Mouse (Mus musculus): ENCODE data around the gene Grb10. TPM values are rescaled to one million over a fixed set of nuclear protein-coding genes. Genes with fewer than 3 reads are reported as not detected.

Grb10 gene
- polyA plus RNA-seq, 1 experiment from 2014 or later, result 116 TPM

DNA sequence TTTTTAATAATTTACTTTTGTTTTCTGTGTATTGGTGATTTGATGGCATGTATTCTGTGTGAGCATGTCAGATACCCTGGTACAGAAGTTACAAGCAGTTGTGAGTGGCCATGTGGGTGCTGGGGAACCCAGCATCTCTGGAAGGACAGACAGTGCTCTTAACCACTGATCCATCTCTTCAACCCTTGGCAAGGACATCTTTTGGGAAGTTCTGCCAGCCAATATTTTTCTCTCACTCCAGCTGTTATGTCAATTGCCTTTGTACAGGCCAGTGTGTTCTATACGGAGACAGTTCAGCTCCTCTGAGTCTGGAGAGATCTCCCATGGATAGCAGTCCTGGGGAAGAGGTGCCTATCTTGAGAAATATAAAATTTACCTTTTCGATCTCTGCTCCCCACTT lies 116.4 kb downstream of the Grb10 start:
- H3K4me3 ChIP-seq, result no peak overlapping the region
- no peak overlapping the region for H3K4me2 ChIP-seq
- no peak overlapping the region for H3K9ac ChIP-seq
- no peaks in the 10 kb centered on the region for H3K4me1 ChIP-seq (replicated peaks)
- H3K36me3 ChIP-seq, result no peaks in the 10 kb centered on the region
- 86% methylated on average over 2 of the region's 2 CpGs for WGBS
- no peaks in the 10 kb centered on the region for H3K27me3 ChIP-seq
- no peak for ATAC-seq (ENCODE audit: low FRiP score)
- H3K9me3 ChIP-seq, result no peaks in the 10 kb centered on the region
- H3K27ac ChIP-seq, result no peak overlapping the region

DNA sequence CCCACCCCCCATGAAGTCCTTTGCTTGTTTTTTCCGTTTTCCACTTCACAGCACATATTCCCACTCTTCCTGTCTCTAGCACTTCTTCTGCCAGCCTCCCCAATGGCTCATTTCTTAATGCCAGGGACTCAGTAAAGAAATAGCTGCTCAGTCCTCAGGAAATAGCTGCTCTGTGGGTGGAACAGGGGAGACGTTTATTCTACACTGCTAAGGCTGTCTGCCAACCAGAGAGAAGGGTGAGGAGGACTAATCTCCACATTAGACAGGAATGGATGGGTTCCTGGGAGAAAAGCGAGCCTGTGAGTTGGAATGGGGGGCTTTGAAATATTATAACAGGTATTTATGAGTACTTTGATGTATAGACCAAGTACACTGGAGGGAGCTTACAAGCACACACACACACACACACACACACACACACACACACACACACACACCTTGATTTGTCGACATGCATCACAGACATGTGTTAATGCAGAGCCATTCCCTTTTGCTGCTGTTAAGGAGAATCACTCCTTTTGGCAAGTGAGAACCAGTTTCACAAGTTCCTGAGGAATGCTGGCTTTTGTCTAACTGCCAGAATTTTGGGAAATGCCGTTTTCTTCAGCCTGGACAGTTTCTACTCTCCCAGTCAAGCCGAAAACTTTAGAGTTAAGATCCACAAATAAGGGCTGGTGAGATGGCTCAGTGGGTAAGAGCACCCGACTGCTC lies 130.6 kb downstream of the Grb10 start:
- H3K27ac ChIP-seq, result no peak overlapping the region
- no peaks in the 10 kb centered on the region for H3K27me3 ChIP-seq
- H3K9me3 ChIP-seq, result no peaks in the 10 kb centered on the region
- H3K4me2 ChIP-seq, result no peak overlapping the region
- H3K9ac ChIP-seq, result no peak overlapping the region
- H3K4me3 ChIP-seq, result no peak overlapping the region
- no peaks in the 10 kb centered on the region for H3K4me1 ChIP-seq (replicated peaks)
- no peak for ATAC-seq (ENCODE audit: low FRiP score)
- WGBS, result 66% methylated on average over 7 of the region's 7 CpGs
- H3K36me3 ChIP-seq, result no peaks in the 10 kb centered on the region

DNA sequence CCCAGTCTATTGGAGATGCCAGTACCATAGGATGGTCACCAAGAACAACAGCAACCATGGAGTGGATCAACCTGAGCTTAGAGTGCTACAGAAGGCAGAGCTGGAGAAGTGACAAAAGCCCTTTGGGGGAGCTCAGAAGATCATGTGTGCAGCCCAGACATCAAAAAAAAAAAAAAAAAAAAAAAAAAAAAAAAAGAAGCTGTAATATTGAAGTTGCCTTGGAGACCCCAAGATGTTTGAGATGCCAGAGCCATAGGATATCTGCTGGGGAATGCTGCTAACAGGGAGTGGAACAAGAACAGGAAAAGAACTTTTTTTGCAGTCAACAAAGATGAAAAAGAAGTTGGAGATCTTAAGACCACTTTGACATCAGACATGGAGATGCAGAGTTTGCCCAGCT lies 133.0 kb downstream of the Grb10 start:
- no peaks in the 10 kb centered on the region for H3K4me1 ChIP-seq (replicated peaks)
- no peaks in the 10 kb centered on the region for H3K9me3 ChIP-seq
- H3K27me3 ChIP-seq, result no peaks in the 10 kb centered on the region
- no peak overlapping the region for H3K4me3 ChIP-seq
- H3K27ac ChIP-seq, result no peak overlapping the region
- no peak overlapping the region for H3K4me2 ChIP-seq
- no peak overlapping the region for H3K9ac ChIP-seq
- ATAC-seq (ENCODE audit: low FRiP score), result no peak
- H3K36me3 ChIP-seq, result no peaks in the 10 kb centered on the region

DNA sequence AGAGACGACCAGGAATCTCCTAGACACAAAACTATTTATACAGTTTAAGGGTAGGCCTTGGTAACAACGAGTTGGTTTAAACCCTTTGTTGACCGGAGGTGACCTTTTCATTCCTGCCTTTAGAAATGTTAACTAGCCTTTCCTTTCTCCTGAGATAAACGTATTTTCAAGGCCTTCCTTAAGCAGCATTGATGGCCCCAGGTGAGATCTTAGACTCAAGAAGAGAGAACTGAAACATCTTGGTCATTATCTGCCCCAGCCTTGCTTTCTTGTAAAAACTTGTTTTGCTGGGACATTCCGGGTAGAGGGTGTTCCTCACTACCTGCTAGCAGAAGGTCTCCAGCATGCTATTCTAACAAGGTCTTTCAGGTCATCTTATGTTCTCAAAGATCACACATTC lies 133.5 kb downstream of the Grb10 start:
- no peaks in the 10 kb centered on the region for H3K36me3 ChIP-seq
- WGBS, result 63% methylated on average over 5 of the region's 5 CpGs

DNA sequence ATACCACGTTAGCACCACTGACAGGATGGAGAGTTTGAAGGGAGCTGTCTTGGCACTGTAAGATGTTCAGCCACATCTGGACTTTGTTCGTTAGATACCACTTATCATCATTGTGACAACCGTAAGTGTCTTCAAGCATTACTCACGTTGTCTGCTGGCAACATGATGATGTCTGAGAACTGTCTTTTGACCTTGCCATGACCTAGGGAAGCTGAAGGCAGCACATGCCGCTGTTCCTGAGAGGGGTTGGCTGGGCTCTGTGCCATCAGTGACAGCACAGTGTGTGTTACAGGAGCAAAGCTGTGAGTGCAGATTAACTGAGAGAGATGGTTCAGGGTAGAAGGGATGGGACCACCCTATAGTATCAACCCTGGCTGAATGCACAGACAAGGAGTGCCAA lies 137.0 kb downstream of the Grb10 start:
- no peak for ATAC-seq (ENCODE audit: low FRiP score)
- Histone ChIP-seq H3K36me3 (no peaks in the 10 kb centered on the region), H3K4me3 (no peak overlapping the region), H3K9ac (no peak overlapping the region), H3K4me2 (no peak overlapping the region), H3K27me3 (no peaks in the 10 kb centered on the region), H3K4me1 (replicated peaks) (no peaks in the 10 kb centered on the region), H3K9me3 (no peaks in the 10 kb centered on the region), H3K27ac (no peak overlapping the region)
- WGBS, result 79% methylated on average over 5 of the region's 5 CpGs

More for the DNA sequence above, 133.5 kb downstream of the Grb10 start:
- ATAC-seq (ENCODE audit: low FRiP score), result no peak
- no peak overlapping the region for H3K9ac ChIP-seq
- H3K9me3 ChIP-seq, result no peaks in the 10 kb centered on the region
- no peak overlapping the region for H3K4me2 ChIP-seq
- no peaks in the 10 kb centered on the region for H3K4me1 ChIP-seq (replicated peaks)
- no peak overlapping the region for H3K4me3 ChIP-seq
- no peak overlapping the region for H3K27ac ChIP-seq
- no peaks in the 10 kb centered on the region for H3K27me3 ChIP-seq

DNA sequence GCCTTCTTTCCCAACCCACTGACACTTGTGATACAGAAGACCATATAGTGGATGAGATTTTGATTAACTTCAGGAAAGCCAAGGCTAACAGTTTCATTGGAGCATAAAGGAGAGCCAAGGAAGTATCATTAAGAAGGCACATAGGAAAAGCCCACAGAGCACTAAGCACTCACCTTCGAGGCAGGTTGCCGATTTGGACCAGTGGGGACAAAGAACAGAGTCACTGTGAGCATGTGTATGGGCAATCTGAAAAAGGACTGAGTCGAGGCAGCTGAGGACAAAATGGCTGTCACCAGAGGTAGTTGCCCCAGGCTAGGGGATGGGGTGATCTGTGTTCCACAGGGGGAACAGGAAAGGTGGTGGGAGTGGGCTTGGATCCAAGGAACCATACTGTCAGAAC lies 140.0 kb downstream of the Grb10 start:
- no peak overlapping the region for H3K9ac ChIP-seq
- no peak overlapping the region for H3K27ac ChIP-seq
- no peaks in the 10 kb centered on the region for H3K9me3 ChIP-seq
- ATAC-seq (ENCODE audit: low FRiP score), result no peak
- H3K4me3 ChIP-seq, result no peak overlapping the region
- H3K4me1 ChIP-seq (replicated peaks), result no peaks in the 10 kb centered on the region
- no peaks in the 10 kb centered on the region for H3K36me3 ChIP-seq
- H3K4me2 ChIP-seq, result no peak overlapping the region
- WGBS, result 95% methylated on average over 3 of the region's 3 CpGs
- no peaks in the 10 kb centered on the region for H3K27me3 ChIP-seq

DNA sequence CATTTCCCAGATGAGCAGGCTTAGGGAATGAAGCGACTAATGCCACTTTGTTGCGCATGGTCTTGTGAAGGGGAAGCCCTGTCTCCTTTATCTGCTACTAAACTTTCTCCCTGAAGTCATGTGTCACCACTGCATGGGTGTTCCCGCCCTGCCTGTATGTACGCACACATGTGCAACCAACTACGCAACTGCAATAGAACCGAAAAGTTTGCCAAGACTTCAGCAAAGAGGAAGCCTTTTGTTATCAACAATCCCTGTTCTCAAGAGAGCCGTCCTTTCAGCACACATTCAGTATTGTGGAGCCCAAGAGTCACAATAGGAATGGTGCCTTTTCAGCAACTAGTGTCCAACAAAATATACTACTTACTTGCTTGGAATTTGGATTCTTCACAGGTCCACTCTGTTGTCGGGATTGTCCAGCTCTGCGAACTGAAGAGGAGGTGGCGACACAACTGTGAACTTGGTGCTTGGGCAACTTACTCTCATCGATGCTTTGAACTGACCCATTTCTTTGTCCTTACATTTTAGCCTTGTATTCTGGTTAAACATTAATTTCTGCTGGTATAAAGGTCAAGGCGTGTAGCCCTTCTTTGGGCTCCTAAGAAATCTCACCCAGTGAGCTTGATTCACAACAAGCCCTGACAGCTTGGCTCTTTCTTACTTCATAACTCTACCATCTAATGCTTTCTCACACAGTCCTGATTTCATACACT lies 140.7 kb downstream of the Grb10 start, which contains the start of gene Ddc:
Gene Ddc (minus strand): TSS at position 500 of the 713 bp plus-strand sequence.
- H3K4me2 ChIP-seq, result no peak within 1 kb of the TSS
- WGBS, result 78% methylated on average over 12 of the region's 12 CpGs
- H3K27me3 ChIP-seq, result no peaks in the 10 kb centered on the region
- no peaks in the 10 kb centered on the region for H3K4me1 ChIP-seq (replicated peaks)
- H3K9me3 ChIP-seq, result no peaks in the 10 kb centered on the region
- H3K9ac ChIP-seq, result no peak within 1 kb of the TSS
- no peak within 1 kb of the TSS for H3K4me3 ChIP-seq
- no peak for ATAC-seq (ENCODE audit: low FRiP score)
- no peaks in the 10 kb centered on the region for H3K36me3 ChIP-seq
- no peak within 1 kb of the TSS for H3K27ac ChIP-seq

DNA sequence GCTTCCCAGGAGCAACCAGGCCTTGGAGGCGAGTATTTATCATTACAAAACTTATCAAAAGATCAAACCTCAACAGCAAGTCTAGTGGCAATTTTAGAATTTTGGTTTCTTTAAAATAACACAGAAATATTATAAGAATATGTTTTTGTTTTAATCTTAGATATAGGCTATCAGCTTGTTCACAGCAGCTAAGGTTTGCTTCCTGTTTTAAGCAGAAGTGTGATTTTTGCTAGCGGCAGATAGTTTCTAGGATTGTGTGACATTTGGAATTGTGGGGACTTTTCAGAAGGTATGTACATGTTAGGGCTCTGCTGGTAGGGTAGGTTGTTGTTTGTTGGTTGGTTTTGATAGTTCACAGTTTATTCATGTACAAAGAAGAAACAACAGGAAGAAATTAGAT lies 143.0 kb downstream of the Grb10 start:
- 89% methylated on average over 2 of the region's 2 CpGs for WGBS
- Histone ChIP-seq H3K36me3 (no peaks in the 10 kb centered on the region), H3K4me3 (no peak overlapping the region), H3K4me2 (no peak overlapping the region), H3K4me1 (replicated peaks) (peaks cover 1% of the 10 kb centered on the region; the same call in 1 of the 2 replicates), H3K9me3 (no peaks in the 10 kb centered on the region), H3K9ac (no peak overlapping the region), H3K27ac (no peak overlapping the region), H3K27me3 (no peaks in the 10 kb centered on the region)
- ATAC-seq (ENCODE audit: low FRiP score), result no peak

DNA sequence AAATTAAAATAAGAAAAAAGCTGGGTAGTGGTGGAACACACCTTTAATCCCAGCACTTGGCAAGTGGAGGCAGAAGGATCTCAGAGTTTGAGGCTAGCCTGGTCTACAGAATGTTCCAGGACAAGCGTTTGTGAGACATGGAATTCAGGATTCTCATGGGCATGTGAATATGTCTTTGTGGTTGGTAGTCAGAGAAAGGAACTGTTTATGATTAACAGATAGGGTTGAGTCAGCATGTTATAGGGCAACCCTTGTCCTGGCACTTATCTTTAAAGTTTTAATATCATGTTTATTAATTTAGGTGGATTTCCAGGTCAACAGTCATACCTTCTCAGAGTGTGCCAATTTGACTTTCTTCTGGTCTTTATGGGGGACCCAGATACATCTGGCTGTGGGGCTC lies 144.7 kb downstream of the Grb10 start:
- Histone ChIP-seq H3K4me2 (no peak overlapping the region), H3K4me3 (no peak overlapping the region), H3K36me3 (no peaks in the 10 kb centered on the region), H3K9me3 (no peaks in the 10 kb centered on the region), H3K27me3 (0 out of 2 replicates have a peak, but pooled peaks cover under 1% of the 10 kb centered on the region), H3K4me1 (replicated peaks) (peaks cover 9% of the 10 kb centered on the region; the same call in 1 of the 2 replicates), H3K27ac (no peak overlapping the region), H3K9ac (no peak overlapping the region)
- no peak for ATAC-seq (ENCODE audit: low FRiP score)
- 84% methylated on average over 1 of the region's 1 CpGs for WGBS

DNA sequence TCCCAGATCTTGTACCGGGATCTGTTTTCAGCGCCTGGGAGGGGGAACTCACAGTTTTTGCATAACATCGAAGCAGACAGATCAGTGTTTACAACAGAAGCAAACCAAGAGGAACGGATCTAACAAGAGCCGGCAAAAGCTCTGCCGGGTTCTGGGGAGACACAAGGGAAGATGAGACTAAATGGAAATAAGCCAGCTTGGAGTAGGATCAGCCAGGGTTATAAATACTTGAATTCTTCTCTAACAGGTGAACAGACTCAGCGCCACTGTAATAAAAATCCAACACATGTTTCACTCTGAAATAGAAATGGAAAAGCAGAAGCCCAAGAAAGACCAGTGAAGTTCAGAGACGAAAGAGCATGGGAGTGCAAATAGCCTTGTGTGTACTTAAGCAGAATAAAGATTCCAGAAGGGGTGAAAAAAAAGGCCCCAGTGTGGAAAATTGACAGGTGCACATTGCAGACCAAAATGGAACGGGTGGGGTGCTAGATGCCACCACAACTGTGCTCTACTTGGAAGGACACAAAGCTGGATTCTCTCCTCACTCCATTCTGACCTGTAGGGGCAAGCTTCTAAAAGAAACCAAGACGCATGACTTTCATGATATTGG lies 145.4 kb downstream of the Grb10 start:
- 0 out of 2 replicates have a peak, but pooled peaks cover 5% of the 10 kb centered on the region for H3K27me3 ChIP-seq

DNA sequence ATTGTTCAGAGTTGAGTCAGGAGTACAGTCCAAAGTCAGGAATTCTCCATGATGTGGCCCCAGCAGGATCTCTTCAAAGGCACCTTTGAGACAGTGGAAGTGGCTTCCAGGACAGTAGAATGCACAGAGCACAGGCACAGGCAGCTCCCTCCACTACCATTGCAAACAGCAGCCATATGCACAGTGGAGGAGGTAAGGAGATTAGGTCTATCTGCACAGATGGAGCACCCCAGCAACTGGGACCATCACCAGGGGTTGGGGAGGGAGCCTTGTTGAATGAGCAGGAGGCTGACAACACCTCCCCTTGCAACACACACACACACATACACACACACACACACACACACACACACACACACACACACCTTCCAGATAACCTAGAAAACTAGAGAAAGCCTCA lies 146.7 kb downstream of the Grb10 start:
- ATAC-seq (ENCODE audit: low FRiP score), result no peak
- H3K27me3 ChIP-seq, result 0 out of 2 replicates have a peak, but pooled peaks cover 5% of the 10 kb centered on the region
- H3K4me2 ChIP-seq, result no peak overlapping the region
- H3K36me3 ChIP-seq, result no peaks in the 10 kb centered on the region
- H3K4me1 ChIP-seq (replicated peaks), result peaks cover 9% of the 10 kb centered on the region; the same call in 1 of the 2 replicates
- H3K9me3 ChIP-seq, result no peaks in the 10 kb centered on the region
- H3K4me3 ChIP-seq, result no peak overlapping the region
- H3K27ac ChIP-seq, result no peak overlapping the region
- no peak overlapping the region for H3K9ac ChIP-seq

More for the DNA sequence above, 145.4 kb downstream of the Grb10 start:
- H3K36me3 ChIP-seq, result no peaks in the 10 kb centered on the region
- no peak overlapping the region for H3K4me2 ChIP-seq
- no peak overlapping the region for H3K27ac ChIP-seq
- WGBS, result 50% methylated on average over 10 of the region's 10 CpGs
- H3K4me3 ChIP-seq, result no peak overlapping the region
- H3K9me3 ChIP-seq, result no peaks in the 10 kb centered on the region
- H3K9ac ChIP-seq, result no peak overlapping the region
- peaks cover 9% of the 10 kb centered on the region; the same call in 1 of the 2 replicates for H3K4me1 ChIP-seq (replicated peaks)
- ATAC-seq (ENCODE audit: low FRiP score), result no peak

DNA sequence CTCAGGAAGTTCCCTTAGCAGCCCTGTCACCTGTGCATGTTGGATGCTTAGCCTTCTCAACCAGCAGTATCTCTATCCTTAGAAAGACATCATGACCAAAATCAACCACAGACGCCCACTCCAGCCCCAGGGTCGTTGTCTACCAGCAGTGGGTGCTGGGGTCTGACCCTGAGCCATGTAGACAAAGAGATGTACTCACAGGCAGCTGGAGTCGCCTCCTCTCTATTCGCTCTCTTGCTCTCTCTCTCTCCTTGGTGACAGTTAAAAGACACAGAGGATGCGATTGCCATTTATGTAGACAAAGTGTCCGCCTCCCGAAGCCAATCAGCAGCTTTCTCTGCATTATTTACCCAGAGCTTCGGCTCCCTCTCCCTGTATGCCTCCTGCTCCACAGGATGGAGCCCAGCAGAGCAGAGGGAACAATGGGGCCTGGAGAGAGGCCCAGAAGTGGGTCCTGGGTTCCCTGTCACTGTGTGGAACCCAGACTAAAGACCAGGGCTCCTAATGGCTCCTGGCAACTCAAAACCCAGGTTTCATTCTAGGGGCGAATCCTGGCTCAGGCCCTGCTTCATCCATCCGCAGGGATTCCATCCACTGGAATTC lies 148.2 kb downstream of the Grb10 start:
- Histone ChIP-seq H3K9ac (peak overlapping the region; percentile 19; the same call in 1 of the 2 replicates), H3K4me1 (replicated peaks) (peaks cover 16% of the 10 kb centered on the region), H3K4me3 (no peak overlapping the region), H3K36me3 (no peaks in the 10 kb centered on the region), H3K4me2 (no peak overlapping the region), H3K27me3 (0 out of 2 replicates have a peak, but pooled peaks cover 5% of the 10 kb centered on the region), H3K9me3 (no peaks in the 10 kb centered on the region), H3K27ac (no peak overlapping the region; the same call in 1 of the 2 replicates)
- WGBS, result 39% methylated on average over 10 of the region's 10 CpGs
- peak; percentile 49; the same call in 1 of the 2 replicates for ATAC-seq (ENCODE audit: low FRiP score)
